Mouse (Mus musculus) heart, adult 2 months (tissue): ENCODE data around the gene Zcchc9.

Experiments used
- CTCF ChIP-seq: fragments of 200-600 bp; IDR thresholded peaks from 2 replicates; pipeline ENCODE4 v1.8.1; 2022; ENCODE audit warnings: antibody characterized with exemption, mild to moderate bottlenecking, moderate library complexity
- POLR2A ChIP-seq: fragments of 200-500 bp; IDR thresholded peaks from 2 replicates; pipeline ENCODE4 v1.6.1; 2011; ENCODE audit warnings: mild to moderate bottlenecking, low read depth, low read length, control low read depth; ENCODE audit not compliant: insufficient read depth

DNA sequence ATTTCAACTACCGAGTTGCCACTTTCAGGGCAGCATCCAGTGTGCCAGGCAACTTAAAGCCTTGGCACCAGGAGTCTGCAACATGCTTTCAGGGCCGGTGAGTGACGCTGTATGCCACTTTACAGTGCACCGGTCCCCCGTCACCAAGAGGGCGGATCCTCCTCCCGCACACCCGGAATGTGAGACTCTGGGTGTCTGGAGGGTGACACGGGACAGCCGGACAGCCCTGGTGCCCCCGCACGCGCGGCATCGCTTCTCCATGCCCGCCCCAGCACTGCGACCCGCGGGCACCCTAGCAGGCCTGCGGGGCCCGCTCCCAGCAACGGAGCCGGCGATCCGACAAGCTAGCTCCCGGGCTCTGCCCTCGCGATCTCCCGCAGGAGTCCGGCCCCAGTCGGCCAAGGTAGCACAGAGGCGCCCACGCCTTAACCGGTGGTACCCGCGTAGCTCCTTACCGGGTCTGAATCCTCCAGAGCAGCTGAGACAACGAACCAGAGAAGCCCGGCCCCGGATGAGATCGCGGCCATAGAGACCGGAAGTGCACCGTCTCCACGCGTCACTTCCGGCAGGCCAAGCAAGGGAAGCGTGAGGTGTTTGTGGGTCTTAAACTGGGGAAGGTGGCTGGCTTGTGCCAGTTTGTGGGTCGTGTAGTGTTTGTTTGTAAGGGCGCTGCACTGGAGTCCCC lies at the start of gene Zcchc9:
- TF ChIP-seq POLR2A (peak; percentile 94), CTCF (peak; percentile 51)
